Mouse (Mus musculus) cortical plate, adult 2 months (tissue): ENCODE measurements at regions not wholly inside any gene's neighbourhood (a gene's known extent, or its start where the extent isn't known, plus 50 kb on each side); places are given as distances from the start of the nearest gene placed in this dataset.

Source experiments
- CTCF ChIP-seq: fragments of 200-500 bp; IDR thresholded peaks from 2 replicates; pipeline ENCODE4 v1.5.1; 2011; ENCODE audit warnings: mild to moderate bottlenecking, control low read depth, low read length; ENCODE audit not compliant: insufficient read depth; ENCODE audit errors: extremely low read depth
- POLR2A ChIP-seq: fragments of 200-500 bp; IDR thresholded peaks from 2 replicates; pipeline ENCODE4 v1.6.1; 2011; ENCODE audit warnings: mild to moderate bottlenecking, low read length, control low read depth; ENCODE audit not compliant: insufficient read depth; ENCODE audit errors: extremely low read depth

- TF ChIP-seq CTCF (peak; percentile 16; the same call in 1 of the 2 replicates), POLR2A (no peak)
Observed at GRCm38 (mm10) chr6:37744679-37745078, 125.9 kb upstream of the Trim24 start.
